Mouse (Mus musculus): ENCODE measurements around the gene Fkbp11.

DNA sequence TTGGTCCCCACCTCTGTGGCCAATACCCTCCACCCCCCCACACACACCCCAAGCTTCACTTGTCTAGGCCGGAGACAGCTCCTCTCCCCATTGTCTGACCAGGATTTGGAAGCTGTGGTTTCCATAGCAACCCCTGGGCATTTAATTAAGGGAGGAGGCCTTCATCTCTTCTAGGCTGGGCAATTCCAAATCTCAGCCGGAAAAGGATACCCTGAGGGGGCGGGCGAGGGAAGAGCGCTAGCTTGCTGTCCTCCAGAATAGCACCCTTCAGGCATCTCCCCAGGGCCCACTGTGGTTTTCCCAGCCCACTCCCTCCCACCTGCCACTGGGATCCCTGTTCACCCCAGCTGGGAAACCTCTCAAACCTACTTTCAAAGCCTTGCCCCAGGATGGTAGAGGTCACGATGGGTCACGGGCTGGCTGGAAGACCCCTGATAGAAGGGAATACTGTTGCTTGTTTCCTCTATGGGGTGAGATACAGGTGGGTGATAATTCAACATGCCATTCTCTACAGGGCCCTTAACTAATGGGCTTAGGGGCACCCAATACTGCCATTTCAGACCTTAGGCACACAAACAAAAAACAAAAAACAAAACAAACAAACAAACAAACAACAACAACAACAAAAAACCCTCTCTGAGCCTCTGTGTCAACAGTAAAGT lies 36.4 kb downstream of the Fkbp11 start:
- TF ChIP-seq CTCF (IDR thresholded peaks at IDR 0.05) (no peak), EP300 (IDR thresholded peaks at IDR 0.05; ENCODE audit: insufficient read depth, low read depth, low read length) (no peak)

Measured in heart, adult 2 months (tissue).